Comparison of ENCODE assay signal across 8 mouse cellular contexts in the genomic region with DNA sequence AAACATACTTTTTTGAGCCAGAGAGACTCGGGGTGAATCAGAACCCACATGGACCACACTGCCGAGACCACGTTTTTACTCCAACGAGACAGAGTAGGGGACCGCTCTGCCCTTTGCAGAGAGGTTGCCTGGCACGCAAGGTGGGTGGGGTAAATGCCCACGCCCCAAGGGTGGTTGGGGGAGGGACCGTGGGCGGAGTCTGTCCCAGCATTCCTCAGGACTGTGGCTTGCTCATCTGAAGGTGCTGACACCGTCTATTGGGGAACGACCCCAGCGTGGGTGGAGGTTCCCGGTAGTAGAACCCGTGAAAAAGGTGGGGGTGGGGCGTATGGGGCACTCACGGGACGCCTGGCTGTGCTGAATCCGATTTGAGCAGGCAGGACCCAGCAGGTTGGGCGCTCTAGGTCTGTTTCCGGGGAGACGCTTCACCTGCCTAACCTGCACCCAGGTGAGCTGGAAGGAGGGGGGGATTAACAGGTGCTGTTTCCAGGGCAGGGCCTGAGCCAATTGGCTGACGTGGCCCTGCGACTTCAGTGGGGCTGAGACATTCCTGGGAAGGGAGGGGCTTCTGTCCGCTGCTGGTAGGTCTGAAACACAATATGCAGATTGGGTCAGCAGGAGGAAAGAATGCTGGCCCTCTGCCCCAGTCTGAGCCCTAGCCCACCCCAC. TPM values are rescaled to one million over a fixed set of nuclear protein-coding genes. Genes with fewer than 3 reads are reported as not detected.
DNase-seq lines count a peak whose midpoint lies in the region; ATAC-seq and TF ChIP-seq lines count a peak whose summit lies in the region.

A gene (minus strand): TSS at position 453 of the 669 bp plus-strand sequence.

- peak within 1 kb of the TSS; percentile 48 for H3K4me2 ChIP-seq in neural tube, embryonic 14.5 days (ENCODE audit: low read depth, low read length)

- no peak for DNase-seq in gastrocnemius, adult 2 months
- no peak for DNase-seq in gastrocnemius, postnatal 4 days (ENCODE audit: low spot score in 2 of 2)
- peak; percentile 55 for DNase-seq in brain, adult 2 months (ENCODE audit: low read depth, low spot score)
- peak; percentile 50 to 54 for DNase-seq in heart, adult 2 months
- DNase-seq in kidney, adult 18-20 months: peak; percentile 95
- DNase-seq in lung, adult 18-20 months: peak; percentile 89 to 91
- DNase-seq in gastrocnemius, postnatal 36 days: no peak

- H3K4me1 ChIP-seq in heart, adult 2 months (ENCODE audit: control insufficient read depth, insufficient read depth, low read length): no peaks in the 10 kb centered on the region
- peaks cover 8% of the 10 kb centered on the region; the same call in 1 of the 2 replicates for H3K4me1 ChIP-seq in neural tube, embryonic 14.5 days (ENCODE audit: control insufficient read depth, insufficient read depth, low read length)

- no peaks in the 10 kb centered on the region for H3K79me2 ChIP-seq in heart, adult 2 months (replicated peaks; ENCODE audit: control insufficient read depth, insufficient read depth, low read length)

- H3K4me3 ChIP-seq in gastrocnemius, adult 2 months: peak within 1 kb of the TSS; percentile 70
- H3K4me3 ChIP-seq in heart, adult 2 months: peak within 1 kb of the TSS; percentile 43
- peak within 1 kb of the TSS; percentile 29 for H3K4me3 ChIP-seq in neural tube, embryonic 14.5 days (ENCODE audit: low read depth, low read length)

- H3K36me3 ChIP-seq in heart, adult 2 months (ENCODE audit: control insufficient read depth, insufficient read depth, low read length): no peaks in the 10 kb centered on the region
- no peaks in the 10 kb centered on the region for H3K36me3 ChIP-seq in neural tube, embryonic 14.5 days (ENCODE audit: control insufficient read depth, insufficient read depth, low read length)

- no peaks in the 10 kb centered on the region for H3K9me3 ChIP-seq in neural tube, embryonic 14.5 days (ENCODE audit: control insufficient read depth, low read length)

- TF ChIP-seq POLR2A in heart, adult 2 months (IDR thresholded peaks at IDR 0.05; ENCODE audit: insufficient read depth, low read depth, low read length): no peak

- WGBS in heart, adult 2 months: 4% methylated on average over 24 of the region's 24 CpGs
- WGBS in neural tube, embryonic 14.5 days: 2% methylated on average over 24 of the region's 24 CpGs

- H3K27ac ChIP-seq in gastrocnemius, adult 2 months: peak within 1 kb of the TSS; percentile 38; the same call in 1 of the 2 replicates
- H3K27ac ChIP-seq in heart, adult 2 months: no peak within 1 kb of the TSS
- no peak within 1 kb of the TSS for H3K27ac ChIP-seq in neural tube, embryonic 14.5 days (ENCODE audit: low read depth, low read length)

- peak; percentile 46; the same call in 1 of the 2 replicates for ATAC-seq in neural tube, embryonic 14.5 days (ENCODE audit: low read depth)

- no peak for TF ChIP-seq CTCF in gastrocnemius, adult 2 months (IDR thresholded peaks at IDR 0.05)
- TF ChIP-seq CTCF in heart, adult 2 months (IDR thresholded peaks at IDR 0.05): no peak

- H3K27me3 ChIP-seq in heart, adult 2 months (ENCODE audit: control insufficient read depth, insufficient read depth, low read length): no peaks in the 10 kb centered on the region; the same call in 1 of the 2 replicates
- no peaks in the 10 kb centered on the region for H3K27me3 ChIP-seq in neural tube, embryonic 14.5 days (ENCODE audit: control insufficient read depth, insufficient read depth, low read length)

- no peak for TF ChIP-seq EP300 in heart, adult 2 months (IDR thresholded peaks at IDR 0.05; ENCODE audit: insufficient read depth, low read depth, low read length)

- peak within 1 kb of the TSS; percentile 35 for H3K9ac ChIP-seq in heart, adult 2 months (ENCODE audit: low read depth, low read length)
- 0 out of 2 replicates have a peak within 1 kb of the TSS, but pooled peaks have one; percentile 12 for H3K9ac ChIP-seq in neural tube, embryonic 14.5 days (replicated peaks; ENCODE audit: low read depth, low read length)

- intact Hi-C loops in gastrocnemius, adult 2 months (cut with DNase I): no loop called here
- intact Hi-C loops in heart, adult 2 months (cut with DNase I): no loop called here
- intact Hi-C loops in gastrocnemius, postnatal 36 days (cut with DNase I): no loop called here

RNA-seq across cellular contexts. Expression of the gene that starts here (rescaled TPM):
- total RNA-seq in gastrocnemius, adult 2 months (2021): not detected
- total RNA-seq in gastrocnemius, postnatal 4 days (2021): under 1 TPM in 1 of 2 experiments, not detected in 1; 0.67 TPM
- not detected for total RNA-seq in heart, adult 2 months (2021)
- 0.44 and 0.70 TPM in 2 replicates for polyA plus RNA-seq in heart, adult 2 months (2012; rRNA removed)
- 0.44 TPM in 1 of 2 replicates, not detected in the other for polyA plus RNA-seq in neural tube, embryonic 14.5 days (2014; fragmentation: Nextera tagmentation; extraction: Ambion mirVana)
- not detected for total RNA-seq in gastrocnemius, postnatal 36 days (2021)

Comparison
In these comparisons a context has a peak if more than half of its experiments do, and no peak if none do; other contexts are left out.
1. Peak in DNase-seq, H3K4me3 ChIP-seq and H3K9ac ChIP-seq in heart, adult 2 months; RNA of the gene not detected or under 1 TPM.
2. Peak in ATAC-seq, H3K4me3 ChIP-seq, H3K9ac ChIP-seq and H3K4me2 ChIP-seq in neural tube, embryonic 14.5 days; RNA of the gene not detected or under 1 TPM.
3. DNase-seq: peak in brain, adult 2 months (single experiment), kidney, adult 18-20 months (single experiment) and lung, adult 18-20 months (2 of 2); none in gastrocnemius, adult 2 months (single experiment), gastrocnemius, postnatal 4 days (0 of 2) and gastrocnemius, postnatal 36 days (0 of 2).
4. Peak in every context shown above with its lines, with median percentiles within 50 percentile points of each other: H3K4me3 ChIP-seq.